Mouse (Mus musculus) gastrocnemius, adult 18-20 months (tissue): Measurements from ENCODE around the gene Rapgefl1. TPM values are rescaled to one million over a fixed set of nuclear protein-coding genes. Genes with fewer than 3 reads are reported as not detected.

Experiments used
- DNase-seq: peaks from one replicate; pipeline ENCODE4 v3.0.0; 2021; ENCODE audit warnings: low spot score
- total RNA-seq, 2 experiments: library from RNA; stranded (reverse); gene quantifications; 2 replicates each; pipeline ENCODE4 v1.2.3; 2021

Rapgefl1 gene
- total RNA-seq, 2 experiments from 2014 or later: 0.09 to 0.14 TPM

- peak; percentile 93 for DNase-seq
Measured at GRCm38 (mm10) chr11:98858759-98859731, 22.5 kb downstream of the Rapgefl1 start.

- peak; percentile 97 for DNase-seq
Measured at GRCm38 (mm10) chr11:98863028-98863750, 26.6 kb downstream of the Rapgefl1 start, which contains the start of gene Wipf2. Wipf2 (plus strand) TSS chr11:98863638.

DNA sequence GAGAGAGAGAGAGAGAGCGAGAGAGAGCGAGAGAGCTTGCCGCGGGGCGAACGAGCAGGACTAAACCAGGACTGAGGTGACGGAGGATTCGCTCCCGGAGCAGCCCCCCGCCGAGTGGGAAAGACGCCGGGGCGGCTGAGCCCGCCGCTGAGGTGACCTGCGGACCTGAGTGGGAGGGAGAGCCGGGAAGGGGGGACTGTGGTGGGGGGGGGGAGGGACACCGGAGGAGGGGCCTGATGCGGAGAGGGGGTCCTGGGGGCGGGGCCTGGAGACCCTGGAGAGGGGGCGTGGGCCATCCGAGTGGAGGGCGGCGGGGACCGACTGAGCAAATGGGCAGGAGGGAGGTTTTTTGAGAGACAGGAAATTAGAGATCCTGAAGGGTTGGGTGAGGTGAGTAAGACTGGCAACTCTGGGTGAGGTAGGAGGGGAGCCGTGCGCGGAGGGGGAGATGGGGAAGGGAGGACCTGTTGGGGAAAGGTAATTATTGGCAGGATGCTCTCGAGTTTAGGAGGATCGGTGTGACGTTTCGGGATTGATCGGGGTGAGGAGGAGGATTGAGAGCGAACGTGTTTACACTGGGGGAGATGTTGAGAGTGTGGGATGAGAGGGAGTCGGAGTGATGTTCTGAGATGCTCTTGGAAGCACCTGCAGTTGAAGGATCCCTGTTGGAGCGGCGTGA is 27.3 kb downstream of the Rapgefl1 start:
- DNase-seq: no peak

DNA sequence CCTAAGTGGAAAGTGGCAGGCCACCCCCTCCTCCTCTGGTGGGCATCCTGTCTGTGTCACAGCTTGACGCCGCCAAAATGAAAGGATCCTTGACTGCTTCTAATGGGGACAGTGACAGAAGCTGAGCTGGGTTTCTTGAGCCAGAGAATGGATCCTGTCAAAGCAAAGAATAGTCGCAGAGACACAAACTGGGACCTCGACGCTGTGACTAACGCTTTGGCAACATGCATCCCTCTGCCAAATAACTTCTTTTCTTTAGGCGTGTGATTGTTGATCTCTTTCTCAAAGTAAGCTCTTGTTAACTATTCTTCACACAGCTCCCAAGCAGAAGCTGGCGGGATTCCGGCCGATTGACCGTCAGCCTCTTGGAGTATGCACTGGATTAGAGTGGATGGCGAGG is 30.7 kb downstream of the Rapgefl1 start:
- DNase-seq: no peak

DNA sequence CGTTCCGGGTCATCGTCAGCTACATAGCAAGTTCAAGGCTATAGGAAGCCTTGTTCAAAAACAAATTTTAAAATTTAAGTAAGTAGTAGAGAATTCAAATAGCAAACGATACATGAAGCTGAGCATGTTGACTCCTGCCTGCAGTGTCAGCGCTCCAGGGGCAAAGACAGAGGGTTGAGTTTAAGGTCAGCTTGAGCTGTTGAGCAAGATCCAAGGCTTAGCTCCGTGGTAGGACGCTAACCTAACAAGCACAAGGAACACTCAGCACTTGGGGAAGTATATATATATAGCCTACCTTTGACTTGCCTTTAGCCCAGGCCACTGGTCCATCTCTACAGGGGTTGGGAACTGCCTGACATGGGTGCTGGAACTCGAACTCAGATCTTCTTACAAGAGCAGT is 33.3 kb downstream of the Rapgefl1 start:
- DNase-seq: peak; percentile 24

DNA sequence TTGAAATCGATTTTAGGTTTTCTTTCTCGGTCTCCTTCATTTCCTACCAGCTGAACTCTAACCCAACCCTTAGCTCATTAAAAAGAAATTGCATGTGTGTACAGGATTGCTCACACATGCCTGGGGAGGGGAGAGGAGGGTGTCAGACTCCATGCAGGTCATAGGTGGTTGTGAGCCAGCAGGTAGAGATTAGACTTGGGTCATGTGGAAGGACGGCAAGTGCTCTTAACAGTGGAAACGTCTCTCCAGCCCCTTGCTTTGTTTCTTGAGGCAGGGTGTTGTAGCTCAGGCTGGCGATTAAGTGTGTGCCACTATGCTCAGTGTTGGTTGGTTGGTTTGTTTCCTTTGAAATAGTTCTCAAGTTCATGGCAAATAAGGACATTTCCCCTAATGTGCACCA is 34.2 kb downstream of the Rapgefl1 start:
- no peak for DNase-seq

- no peak for DNase-seq
Measured at GRCm38 (mm10) chr11:98871416-98871815, 34.8 kb downstream of the Rapgefl1 start.

- peak; percentile 65 for DNase-seq
Measured at GRCm38 (mm10) chr11:98872040-98872439, 35.5 kb downstream of the Rapgefl1 start.

DNA sequence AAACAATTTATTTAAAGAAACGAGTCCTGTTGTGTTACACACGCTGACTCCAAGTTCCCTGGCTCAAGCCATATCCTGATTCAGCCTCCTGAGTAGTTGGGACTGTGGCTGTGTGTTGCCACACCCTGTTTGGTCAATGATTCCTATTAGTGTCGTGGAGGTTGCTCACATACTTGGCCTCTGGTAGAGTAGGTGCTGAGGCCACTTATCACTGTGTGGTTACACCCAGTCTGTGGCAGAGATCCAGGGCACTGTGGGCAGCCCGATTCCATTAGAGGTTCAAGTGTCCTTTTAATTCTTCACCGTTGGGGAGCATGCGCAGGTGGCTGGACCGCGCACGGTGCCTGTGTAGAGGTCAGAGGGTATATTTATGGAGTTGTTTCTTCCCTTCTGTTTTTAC is 37.3 kb downstream of the Rapgefl1 start:
- no peak for DNase-seq

- no peak for DNase-seq
Measured at GRCm38 (mm10) chr11:98877001-98877400, 40.4 kb downstream of the Rapgefl1 start.

DNA sequence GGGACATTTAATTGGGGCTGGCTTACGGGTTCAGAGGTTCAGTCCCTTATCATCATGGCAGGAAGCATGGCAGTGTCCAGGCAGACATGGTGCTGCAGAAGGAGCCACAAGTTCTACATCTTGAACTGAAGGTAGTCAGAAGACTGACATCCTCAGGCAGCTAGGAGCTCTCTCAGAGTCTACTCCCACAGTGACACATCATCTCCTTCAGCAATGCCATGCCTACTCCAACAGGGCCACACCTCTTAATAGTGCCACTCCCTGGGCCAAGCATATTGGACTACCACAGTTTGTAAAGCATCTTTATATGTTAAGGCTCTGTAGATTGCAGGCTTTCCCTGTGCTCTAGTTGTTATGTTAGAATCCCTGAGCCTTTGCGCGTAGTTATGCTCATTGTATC is 51.1 kb downstream of the Rapgefl1 start:
- DNase-seq: no peak

DNA sequence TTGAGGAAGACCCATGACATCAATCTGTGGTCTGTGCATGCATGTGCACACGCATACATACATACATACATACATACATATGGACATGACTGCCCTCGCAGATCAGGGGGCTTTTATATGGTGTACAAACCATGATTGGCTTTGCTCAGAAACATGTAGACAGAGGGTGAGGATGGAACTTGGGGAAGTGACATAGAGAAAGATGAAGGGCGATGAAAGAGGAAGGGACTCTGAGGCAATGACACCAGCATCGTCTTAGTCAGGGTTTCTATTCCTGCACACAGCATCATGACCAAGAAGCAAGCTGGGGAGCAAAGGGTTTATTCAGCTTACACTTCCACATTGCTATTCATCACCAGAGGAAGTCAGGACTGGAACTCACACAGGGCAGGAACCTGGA is 52.5 kb downstream of the Rapgefl1 start:
- DNase-seq: no peak

GRCm38 (mm10) chr11:98889977-98890376 is 53.4 kb downstream of the Rapgefl1 start:
- DNase-seq: no peak

DNA sequence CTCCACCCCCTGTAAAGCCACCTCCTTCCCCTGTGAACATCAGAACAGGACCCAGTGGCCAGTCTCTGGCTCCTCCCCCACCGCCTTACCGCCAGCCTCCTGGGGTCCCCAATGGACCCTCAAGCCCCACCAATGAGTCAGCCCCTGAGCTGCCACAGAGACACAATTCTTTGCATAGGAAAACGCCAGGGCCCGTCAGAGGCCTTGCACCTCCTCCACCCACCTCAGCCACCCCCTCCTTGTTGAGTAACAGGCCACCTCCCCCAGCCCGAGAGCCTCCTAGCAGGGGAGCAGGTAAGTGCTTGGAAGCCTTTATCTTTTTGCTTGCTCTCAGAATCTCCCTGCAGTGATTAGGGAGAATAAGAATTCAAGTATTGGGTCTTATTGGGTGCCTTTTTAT is 55.8 kb downstream of the Rapgefl1 start:
- DNase-seq: no peak

DNA sequence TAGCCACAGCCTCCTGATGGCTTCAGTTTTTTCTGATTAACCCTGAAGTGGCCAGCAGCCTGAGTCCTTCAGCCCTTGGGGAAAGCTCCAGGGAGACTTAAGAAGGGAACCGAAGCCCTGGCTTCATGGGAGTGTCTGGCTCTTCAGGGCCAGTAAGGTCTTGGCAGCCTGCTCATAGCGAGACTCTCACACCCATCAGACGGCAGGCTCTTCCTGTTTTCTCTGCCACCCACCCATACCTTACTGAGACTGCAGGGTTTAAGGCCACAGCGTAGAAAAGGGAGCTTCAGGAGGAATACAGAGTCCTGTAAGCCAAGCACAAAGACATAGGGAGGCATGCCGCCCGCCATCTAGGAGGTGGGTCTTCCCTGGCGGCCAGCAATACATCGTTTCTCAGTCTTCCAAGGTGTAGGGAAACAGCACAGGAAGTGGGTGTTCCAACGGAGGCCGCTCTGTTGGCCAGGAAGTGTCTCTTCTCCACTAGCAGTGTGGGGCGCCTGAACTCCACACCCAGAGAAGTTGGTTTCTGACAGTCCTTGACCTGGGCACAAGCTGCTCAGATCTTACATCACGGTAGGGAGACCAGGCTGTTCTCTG is 64.0 kb downstream of the Rapgefl1 start:
- DNase-seq: no peak

GRCm38 (mm10) chr11:98902621-98903245 is 66.1 kb downstream of the Rapgefl1 start:
- no peak for DNase-seq

Other genes with a start within 250 kb of the Rapgefl1 start
- gene Ormdl3, start 249.4 kb upstream of the Rapgefl1 start, total RNA-seq: 10 to 100 TPM; 25.1 to 26.3 TPM
- not detected for gene Lrrc3c, start 238.5 kb upstream of the Rapgefl1 start, total RNA-seq
- gene Gm12355, start 211.1 kb upstream of the Rapgefl1 start, total RNA-seq: 1 to 10 TPM; 4.1 to 6.6 TPM
- 10 to 100 TPM in 1 of 2 experiments, 1 to 10 TPM in 1; 8.8 to 12.5 TPM for gene Gsdma3, start 210.4 kb upstream of the Rapgefl1 start, total RNA-seq
- 1 to 10 TPM in 1 of 2 experiments, under 1 TPM in 1; 0.73 to 1.1 TPM for gene Gsdma2, start 190.0 kb upstream of the Rapgefl1 start, total RNA-seq
- under 1 TPM; 0.83 to 0.89 TPM for gene Gsdma, start 172.4 kb upstream of the Rapgefl1 start, total RNA-seq
- gene Psmd3, start 154.2 kb upstream of the Rapgefl1 start, total RNA-seq: 100 to 1,000 TPM; 105 to 106 TPM
- not detected for gene Csf3, start 135.5 kb upstream of the Rapgefl1 start, total RNA-seq
- gene Med24, start 107.3 kb upstream of the Rapgefl1 start, total RNA-seq: 10 to 100 TPM; 48.1 to 53.3 TPM
- 10 to 100 TPM; 78.3 to 85.2 TPM for gene Thra, start 96.1 kb upstream of the Rapgefl1 start, total RNA-seq
- gene Nr1d1, start 61.5 kb upstream of the Rapgefl1 start, total RNA-seq: 100 to 1,000 TPM in 1 of 2 experiments, 10 to 100 TPM in 1; 74.0 to 126 TPM
- gene Msl1, start 41.3 kb upstream of the Rapgefl1 start, total RNA-seq: 10 to 100 TPM; 50.5 to 56.4 TPM
- 10 to 100 TPM; 14.0 to 15.6 TPM for gene Casc3, start 31.9 kb upstream of the Rapgefl1 start, total RNA-seq
- gene Wipf2, start 26.9 kb downstream of the Rapgefl1 start, total RNA-seq: 1 to 10 TPM; 5.5 to 5.7 TPM
- under 1 TPM; 0.09 to 0.26 TPM for gene Cdc6, start 71.0 kb downstream of the Rapgefl1 start, total RNA-seq
- gene Rara, start 91.0 kb downstream of the Rapgefl1 start, total RNA-seq: 10 to 100 TPM; 12.9 to 13.2 TPM
- gene Gjd3, start 146.2 kb downstream of the Rapgefl1 start, total RNA-seq: not detected
- under 1 TPM; 0.09 to 0.21 TPM for gene Top2a, start 187.4 kb downstream of the Rapgefl1 start, total RNA-seq
- gene Igfbp4, start 204.5 kb downstream of the Rapgefl1 start, total RNA-seq: 10 to 100 TPM; 30.0 to 48.5 TPM